Mouse (Mus musculus): ENCODE data around the gene Pcyox1.

DNA sequence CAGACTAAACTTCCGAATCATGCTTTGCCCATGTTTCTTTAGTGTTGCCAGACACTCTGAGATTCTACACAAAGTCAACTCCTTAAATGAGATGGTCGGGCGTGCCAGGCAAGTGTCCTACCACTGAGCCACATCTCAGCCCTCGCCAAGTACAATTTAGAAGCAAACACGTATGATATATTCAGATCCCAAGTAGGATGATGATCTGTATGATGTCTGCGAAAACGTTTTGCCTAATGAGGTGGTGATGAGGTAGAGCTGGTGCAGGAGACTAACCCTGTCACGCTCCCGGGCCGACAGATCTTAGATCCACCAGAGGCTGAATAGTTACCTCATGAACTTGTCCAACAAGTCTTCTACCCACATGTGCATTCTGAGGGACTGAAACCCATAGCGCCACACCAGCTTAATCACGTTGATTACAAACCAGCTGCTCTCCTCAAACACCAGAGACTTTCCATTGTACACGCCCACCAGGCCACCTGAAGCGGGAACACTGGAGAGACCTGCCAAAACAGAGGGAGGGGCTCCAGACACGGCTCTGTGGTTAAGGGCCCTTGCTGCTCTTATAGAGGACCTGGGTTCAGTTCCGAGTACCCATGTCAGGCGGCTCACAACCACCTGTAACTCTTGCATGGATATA is 2.8 kb downstream of the Pcyox1 start:
- no peak for TF ChIP-seq FLI1 (IDR thresholded peaks at IDR 0.05; ENCODE audit: low read length)
- no peak for TF ChIP-seq GATA1 (IDR thresholded peaks at IDR 0.05; ENCODE audit: borderline replicate concordance, low read length)
